Mouse (Mus musculus) ovary, postnatal 36 days (tissue): Measurements from ENCODE around the gene Ferd3l.
A peak's percentile ranks its signal among the peaks of the same experiment; 100 is the strongest.

Source experiments
- DNase-seq: peaks from one replicate; pipeline ENCODE4 v3.0.0; 2022; ENCODE audit warnings: low spot score, mixed read lengths

The Ferd3l gene

DNA sequence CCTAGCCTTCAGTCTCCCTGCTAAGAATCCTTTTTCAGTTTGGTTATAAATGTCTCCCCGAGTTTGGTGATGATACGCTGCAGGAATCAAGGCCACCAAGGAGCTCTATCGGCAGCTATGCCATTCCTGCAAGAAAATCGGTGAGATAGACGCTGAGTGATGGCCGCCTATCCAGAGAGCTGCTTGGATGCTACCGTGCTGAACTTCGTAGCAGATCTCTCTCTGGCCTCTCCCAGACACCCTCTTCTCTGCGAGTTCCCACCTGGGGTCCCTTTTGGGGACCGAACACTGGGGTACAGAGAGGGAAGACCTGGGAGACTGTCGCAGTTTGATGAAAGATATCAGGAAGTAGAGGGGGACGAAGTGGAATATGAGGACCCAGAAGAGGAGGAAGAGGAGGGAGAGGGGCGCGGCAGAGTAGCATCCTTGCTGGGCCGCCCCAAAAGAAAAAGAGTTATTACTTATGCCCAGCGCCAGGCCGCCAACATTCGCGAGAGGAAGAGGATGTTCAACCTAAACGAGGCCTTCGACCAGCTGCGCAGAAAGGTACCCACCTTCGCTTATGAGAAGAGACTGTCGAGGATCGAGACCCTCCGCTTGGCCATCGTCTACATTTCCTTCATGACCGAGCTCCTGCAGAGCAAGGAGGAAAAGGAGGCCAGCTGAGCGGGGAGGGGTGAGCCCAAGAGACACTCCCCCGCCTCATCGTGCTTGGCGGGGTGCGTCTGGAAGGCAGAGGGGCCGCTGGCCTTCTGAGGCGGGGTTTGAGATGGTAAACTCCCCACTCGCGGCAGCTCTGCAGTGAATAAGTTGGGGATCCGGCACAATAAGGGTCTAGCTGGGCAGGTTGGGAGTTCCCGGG is at the start of gene Ferd3l:
Ferd3l (plus strand) TSS at position 95 of the 862 bp plus-strand sequence.
- DNase-seq, result no peak

DNA sequence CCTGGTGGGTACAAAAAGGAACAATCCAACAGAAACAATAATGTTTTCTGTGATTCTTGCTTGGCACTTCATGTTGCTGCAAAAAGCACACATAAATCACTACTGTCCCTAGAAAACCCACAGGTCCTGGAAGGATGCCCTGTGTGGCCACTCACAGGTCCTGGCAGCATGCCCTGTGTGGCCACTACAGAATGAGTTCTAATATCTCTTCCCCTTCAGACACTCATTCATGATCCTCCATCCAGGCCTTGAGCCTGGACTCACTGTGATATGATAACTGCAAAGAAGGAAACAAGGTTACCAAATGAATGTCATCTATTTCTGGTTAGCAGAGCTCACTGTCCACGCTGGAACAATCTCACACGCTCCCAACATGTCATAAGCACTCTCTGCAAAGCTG is 34.3 kb upstream of the Ferd3l start:
- DNase-seq, result peak; percentile 3

DNA sequence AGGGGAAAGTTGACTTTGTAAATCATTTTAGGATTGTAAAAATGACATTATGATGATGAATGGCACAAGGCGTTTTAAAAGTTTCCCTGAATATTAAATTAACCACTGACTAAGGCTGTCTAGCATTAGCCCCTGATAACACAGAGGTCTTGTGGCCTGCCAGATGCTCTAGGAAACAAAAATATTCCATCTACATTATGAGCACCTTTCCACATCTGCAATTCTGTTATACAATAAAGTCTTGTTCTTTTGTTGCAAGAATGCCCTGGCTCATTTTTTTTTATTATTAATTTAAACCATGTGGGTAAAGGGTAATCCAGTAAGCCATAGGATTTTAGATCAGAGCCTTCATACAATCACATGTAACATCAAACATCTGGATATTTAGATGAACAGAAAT is 33.6 kb upstream of the Ferd3l start:
- no peak for DNase-seq

DNA sequence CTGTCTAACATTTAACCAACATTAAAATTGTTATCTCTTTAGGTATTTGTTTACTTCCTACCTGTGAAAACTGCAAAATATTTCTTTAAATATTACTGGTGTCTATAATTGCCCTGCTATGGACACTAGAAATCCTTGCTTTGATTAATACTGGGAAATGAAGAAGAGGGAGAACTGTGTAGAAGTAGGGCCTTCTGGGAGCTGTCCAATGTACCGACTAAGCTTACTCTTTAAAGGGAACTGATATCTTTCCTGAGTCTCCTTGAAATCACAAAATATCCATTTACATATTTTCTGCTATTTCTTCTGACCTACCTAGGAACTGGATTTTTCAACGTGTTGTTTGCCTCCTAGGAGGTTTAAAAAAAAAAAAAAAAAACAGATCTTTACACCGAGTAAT is 1.5 kb upstream of the Ferd3l start:
- no peak for DNase-seq

DNA sequence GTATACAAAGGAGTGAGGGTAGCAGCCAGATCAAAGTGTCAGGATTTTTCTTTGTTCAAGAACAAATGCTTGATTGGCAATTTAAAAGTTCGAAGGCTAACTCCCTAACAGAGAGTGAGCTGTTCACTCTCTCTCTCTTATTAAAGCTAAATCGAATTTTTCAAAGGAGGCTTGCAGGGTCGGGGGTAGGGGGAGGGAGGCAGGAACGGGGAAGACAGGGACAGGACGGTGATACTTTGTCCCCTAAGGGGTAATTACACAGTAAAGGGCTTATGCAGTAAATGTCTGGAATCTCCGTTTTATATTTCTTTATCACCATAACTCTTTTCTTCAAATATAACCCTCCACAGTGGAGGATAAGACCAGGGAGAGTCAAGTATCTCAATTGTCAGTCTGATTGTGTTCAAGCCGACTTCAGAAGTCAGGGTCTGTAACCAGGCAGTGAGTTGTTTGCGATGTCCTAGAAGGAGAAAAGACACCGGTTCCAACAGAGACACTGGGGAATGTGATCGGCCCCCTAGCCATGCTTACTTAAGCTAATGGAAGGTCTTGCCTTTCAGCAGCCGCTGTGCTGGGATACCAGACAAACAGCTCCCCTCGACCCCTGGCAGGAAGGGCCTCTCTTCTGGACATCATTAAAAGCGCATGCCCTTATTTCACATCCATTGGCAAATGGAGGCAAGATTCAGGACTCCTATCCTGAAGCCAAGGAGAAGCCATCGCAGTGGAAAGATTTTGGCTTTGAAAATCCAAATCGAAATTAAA is 709 bp upstream of the Ferd3l start:
- DNase-seq, result no peak

DNA sequence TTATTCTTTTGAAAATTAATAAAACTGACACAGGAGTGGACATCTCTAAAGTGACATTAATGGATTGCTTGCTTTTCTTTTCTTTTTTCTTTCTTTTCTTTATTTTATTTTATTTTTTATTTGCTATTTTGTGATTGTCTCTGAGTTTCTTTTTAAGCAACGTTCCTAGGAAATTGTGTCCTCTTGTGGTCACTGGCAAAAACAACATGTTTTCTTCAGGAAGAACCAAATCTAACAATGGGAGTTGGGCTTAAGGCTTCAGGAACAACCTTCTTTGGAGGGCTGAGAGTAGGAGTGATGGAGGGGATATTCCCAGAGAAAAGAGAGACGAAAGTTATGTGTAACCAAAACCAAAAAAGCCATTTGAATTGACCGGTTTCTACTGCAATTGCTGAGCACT is 24.6 kb downstream of the Ferd3l start:
- DNase-seq, result no peak

DNA sequence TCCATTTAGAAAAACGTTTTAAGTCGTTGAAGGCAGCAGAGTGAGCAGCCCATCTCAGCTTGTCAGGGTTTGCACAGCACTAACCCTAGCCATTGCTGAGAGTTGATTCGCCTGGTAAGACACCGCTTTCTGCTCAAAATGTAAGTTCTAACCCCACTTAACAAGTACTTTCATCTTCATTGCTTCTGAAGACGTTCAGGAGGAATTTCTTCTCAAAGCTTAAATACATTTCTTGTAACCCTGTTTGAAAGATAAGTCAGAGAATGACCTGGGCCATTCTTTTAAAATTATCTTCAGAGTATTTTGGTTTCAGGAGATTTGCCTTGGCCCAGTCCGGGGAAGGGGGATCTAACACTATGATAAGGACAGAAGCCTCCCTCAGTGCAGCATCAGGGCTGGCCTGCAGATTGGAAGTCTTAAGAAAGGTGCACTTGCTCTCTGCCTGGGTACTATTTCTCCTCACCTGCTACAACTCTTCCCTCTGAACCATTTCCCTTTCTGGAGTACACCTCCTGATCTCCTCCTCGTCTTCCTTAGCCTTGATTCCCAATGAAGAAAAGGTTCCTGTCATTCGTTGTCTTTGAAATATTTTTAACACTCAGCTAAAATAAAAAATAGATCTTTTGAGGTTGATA is 26.8 kb downstream of the Ferd3l start:
- no peak for DNase-seq

DNA sequence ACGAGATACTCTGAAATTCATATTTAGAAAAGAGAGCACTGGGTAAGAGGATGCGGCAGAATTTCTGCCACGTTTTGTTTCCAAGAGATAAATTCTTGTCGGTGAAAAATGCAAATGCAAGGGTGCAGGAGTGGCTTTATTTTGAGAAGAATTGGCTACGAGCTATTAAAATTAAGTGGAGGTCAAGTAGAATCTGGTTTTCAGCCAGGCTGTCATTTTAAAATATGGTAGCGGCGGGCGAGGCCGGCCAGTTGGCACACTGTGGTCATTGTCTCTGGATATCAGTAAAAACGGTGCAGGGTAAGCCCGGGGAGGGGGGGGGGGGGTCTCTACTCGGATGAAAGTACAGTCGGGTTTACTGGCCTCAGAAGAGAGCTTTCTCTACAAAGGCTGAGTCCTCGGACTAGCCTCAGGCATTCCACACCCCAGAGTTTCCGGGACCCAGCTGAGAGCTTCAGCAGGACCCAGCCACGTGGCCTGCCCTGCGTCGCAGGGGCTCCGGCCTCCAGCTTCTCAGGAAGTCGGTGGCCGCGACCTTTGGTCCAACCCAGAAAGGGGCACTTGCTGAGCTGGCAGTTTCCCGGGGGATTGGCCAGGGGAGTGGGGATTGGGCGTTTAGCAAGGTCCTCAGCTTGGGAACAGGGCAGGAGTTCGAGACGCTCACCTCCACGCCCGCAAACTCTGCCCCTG is 27.5 kb downstream of the Ferd3l start:
- no peak for DNase-seq

DNA sequence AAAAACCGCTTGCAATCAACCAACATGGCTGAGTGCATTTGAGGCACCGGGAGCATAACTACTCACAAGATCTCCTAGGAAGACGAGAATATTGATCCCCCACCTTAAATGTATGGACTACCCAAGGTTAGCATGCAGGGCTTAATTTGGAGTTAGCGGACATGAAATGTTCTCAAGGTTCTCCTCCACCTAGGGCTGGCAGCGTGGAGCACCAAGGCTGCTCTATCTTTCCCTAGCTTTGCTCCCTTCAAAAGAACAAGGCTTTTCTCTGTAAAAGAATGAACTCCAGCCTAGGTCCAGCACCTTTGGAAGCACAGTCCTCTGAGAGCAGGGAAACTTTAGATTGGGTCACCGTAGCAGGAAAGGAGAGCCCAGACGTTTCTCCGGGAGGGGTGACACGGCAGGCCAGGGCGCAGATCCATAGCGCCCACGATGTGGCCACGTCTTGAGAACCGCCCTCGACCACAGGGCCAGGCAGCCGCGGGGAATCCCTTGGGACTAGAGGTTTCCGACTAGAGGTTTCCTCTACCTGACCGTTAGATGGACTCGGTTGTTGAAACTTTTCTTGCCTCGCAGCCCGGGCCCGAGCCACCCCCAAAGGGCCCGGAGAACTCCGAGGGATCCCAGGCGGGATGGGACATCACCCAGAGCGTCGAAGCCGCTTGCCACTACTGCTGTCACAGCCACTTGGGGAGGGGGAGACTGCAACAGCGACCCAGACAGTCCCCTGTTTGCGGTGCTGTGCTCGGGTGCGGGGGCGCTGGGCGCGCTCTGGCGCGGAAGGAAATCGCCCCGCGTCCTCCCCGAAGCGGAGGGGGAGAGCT is 28.6 kb downstream of the Ferd3l start:
- DNase-seq, result peak; percentile 24

DNA sequence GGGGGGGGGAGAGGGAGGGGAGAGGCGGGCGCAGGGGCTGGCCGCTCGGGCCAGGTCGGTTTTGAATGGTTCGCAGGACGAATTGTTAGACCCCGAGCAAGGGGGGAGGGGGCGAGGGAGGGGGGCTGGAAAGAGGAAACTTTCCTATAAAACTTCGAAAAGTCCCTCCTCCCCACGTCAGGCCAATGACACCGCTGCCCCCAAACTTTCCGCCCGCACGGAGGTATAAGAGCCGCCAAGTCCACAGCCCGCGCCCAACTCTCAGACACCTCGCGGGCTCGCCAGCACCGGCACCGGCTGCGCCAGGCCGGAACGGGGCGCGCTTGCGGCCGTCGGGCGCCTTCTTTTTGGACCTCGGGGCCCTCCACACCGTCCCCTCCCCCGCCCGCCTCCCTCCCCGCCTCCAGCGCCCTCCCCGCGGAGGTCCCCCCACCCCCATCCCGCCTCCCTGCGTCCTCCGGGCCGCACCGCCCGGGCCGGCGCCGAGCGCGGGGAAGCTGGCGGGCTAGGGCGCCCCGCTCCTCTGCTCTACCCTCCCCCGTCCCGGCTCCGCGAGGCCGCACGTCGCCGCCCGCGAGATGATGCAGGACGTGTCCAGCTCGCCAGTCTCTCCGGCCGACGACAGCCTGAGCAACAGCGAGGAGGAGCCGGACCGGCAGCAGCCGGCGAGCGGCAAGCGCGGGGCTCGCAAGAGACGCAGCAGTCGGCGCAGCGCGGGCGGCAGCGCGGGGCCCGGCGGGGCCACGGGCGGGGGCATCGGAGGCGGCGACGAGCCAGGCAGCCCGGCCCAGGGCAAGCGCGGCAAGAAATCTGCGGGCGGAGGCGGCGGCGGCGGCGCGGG is 29.4 kb downstream of the Ferd3l start, which contains the start of gene Twist1:
Twist1 (plus strand) TSS at position 272 of the 841 bp plus-strand sequence.
- peak; percentile 65 for DNase-seq

DNA sequence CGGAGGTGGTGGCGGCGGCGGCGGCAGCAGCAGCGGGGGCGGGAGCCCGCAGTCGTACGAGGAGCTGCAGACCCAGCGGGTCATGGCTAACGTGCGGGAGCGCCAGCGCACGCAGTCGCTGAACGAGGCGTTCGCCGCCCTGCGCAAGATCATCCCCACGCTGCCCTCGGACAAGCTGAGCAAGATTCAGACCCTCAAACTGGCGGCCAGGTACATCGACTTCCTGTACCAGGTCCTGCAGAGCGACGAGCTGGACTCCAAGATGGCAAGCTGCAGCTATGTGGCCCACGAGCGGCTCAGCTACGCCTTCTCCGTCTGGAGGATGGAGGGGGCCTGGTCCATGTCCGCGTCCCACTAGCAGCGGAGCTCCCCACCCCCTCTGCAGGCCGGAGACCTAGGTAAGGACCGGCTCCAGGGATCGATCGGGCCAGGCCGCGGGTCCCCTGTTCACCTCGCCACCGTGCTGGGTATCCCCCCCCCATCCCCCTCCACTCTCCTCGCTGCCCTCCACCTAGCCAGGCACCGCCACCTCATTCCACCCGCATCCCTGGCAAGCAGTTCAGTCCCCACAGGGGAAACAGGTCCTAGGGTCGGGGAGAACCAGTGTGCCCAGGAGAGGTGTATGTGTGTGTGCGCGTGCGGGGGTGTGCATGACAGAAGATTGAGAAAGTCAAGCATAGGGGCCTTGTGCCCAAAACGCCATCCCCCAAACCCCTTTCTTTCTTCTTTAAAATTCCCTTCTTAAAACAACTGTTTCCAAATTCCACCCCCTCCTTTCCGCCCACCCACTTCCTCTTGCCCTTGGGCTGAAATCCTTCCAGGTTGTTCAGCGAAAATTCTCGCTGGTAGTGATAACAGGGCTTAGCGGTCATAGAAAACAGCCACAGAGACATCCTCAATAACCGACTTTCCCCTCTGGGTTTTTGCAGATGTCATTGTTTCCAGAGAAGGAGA is 30.3 kb downstream of the Ferd3l start:
- DNase-seq, result peak; percentile 32

DNA sequence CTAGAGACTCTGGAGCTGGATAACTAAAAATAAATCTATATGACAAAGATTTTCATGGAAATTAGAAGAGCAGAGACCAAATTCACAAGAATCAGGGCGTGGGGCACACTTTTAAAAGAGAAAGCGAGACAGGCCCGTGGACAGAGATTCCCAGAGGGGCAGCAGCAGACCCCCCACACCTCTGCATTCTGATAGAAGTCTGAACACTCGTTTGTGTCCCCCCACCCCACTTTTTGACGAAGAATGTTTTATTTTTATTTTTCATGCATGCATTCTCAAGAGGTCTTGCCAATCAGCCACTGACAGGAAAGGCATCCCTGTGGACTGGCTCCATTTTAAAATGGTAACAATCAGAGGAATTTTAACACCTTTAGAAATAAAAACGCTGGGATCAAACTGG is 31.0 kb downstream of the Ferd3l start:
- no peak for DNase-seq

DNA sequence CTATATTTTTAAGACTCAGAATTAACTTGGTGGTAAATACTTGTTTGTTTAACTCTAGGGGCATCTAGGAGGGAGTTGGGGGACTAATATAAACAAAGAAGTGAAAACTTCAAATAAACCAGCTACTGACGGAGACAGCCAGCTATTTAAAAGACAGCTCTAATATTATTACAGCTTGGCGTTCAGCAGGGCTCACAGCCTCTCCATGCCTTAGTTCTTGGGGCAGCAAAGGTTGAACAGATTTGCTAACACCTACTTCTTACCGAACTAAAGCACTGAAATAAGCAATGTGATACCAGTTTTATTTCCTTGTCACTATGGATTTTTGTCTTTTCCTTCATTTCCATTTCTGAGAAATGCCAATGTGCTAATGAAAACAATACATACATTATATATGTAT is 31.6 kb downstream of the Ferd3l start:
- no peak for DNase-seq

DNA sequence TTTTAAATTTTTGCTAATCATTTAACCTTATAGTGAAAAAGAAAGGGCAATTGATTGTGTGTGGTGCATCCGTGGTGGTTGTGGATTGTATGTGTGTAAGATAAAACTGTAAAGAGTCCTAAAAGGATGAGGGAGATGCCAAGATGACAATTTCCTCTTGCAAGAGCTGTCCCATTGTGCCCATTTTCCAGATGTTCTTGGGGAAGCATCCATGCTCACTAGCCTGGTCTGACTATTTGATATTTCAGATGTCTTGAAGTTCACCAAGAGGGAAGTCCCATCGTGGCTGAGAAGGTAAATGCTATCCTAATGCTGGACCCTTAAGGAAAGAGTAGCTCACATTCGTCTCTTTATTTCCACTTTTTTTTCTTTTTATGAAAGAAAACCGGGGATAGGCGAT is 32.8 kb downstream of the Ferd3l start:
- no peak for DNase-seq

DNA sequence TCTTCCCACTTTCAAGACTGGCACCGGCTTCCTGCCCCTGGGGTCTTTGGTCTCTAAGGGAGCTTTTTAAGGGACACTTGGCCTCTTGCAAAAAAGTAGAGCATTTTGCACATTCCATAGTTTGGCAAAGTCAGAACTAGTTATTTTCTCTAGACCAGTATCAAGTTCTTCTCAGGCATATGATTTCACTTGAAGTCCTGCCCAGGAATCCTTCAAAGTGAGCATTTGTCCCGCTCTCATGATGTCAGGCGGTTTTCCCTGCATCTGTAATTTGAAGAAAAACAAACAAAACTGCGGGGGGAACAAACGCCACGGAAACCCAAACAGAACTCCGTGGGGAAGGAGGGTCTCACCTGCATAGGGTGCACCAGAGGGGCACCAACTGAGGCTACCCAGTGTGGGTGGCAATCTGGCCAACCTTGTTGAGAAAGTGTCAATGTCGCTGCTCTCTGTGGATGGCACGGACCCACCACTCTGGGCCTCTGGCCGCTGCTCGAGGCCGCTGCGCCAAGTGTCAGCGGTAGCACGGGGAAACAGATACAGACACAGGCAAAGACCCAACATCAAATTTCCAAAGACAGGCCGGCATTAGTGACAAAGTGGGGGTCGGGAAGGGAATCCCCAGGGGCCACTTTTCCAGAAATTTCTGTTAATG is 34.0 kb downstream of the Ferd3l start:
- no peak for DNase-seq

DNA sequence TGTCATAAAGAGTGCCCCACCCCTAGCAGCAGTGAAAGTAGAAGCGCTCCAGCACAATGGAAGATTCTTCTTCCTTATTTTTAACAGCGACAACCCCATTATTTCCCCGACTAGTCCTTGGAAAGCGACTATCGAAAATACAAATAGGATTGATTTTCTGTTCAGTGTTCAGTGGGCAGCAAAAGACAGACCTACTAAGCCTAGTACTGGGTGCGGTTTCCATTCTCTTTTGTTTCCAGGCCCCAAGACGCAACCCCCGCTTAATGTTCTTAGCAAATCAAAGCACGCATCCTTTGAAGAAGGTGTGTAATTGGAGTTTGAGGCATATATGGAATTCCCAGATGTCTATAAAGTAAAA is 34.5 kb downstream of the Ferd3l start:
- DNase-seq, result no peak

DNA sequence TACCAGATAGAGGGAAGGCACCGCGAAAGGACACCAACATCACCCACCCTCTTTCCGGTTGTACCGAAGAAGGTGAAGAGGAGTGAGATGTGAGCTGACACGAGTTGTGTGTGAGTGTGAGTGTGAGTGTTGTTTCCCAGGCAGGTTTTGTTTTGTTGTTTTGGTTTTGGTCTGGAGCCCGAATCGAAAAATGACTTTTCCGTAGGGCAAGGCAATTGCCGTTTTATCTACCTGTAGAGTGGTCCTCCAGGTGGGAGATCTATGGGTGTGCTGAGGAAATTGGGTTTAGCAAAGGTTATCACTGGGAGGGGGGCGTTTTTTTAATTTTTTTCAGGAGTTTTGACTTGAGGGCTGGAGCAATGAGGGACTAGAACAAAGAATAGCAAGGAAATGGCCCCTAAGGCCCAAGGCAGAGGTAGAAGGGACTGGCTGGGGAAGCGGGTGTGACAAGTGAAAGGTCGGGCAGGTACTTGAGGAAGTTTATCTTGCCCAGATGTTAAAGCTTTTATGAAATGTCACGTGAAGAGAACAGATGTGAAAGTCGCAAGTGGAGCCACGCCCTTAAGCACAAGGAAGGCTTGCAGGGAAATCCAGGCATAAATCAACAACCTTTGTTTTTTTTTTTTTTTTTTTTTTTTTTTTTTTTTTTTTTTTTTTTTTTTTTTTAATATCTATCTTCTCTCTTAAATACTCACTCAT is 35.6 kb downstream of the Ferd3l start:
- DNase-seq, result no peak

DNA sequence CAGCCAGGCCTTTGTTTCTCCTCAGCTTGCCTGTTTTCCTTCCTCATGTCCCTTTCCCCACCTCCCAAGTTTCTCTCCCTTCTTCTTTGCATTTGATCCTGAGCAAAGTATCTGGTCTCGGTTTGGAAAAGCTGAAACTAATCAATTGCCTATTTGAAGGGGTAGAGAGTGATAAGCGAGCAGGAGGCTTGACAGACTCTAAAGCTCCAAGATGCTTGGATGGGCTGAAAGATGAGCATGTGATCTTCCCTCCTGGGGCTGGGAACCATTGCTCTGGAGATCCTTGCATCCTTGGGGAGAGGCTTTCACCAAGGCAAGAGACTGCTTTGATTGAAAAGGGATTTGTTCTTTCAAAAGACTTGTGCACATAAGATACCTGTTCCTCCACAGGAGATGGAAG is 36.2 kb downstream of the Ferd3l start:
- DNase-seq, result no peak
